Mouse (Mus musculus): ENCODE results near the gene Calhm1. TPM values are rescaled to one million over a fixed set of nuclear protein-coding genes. Genes with fewer than 3 reads are reported as not detected.

The Calhm1 gene
- polyA plus RNA-seq, 1 experiment: not detected

DNA sequence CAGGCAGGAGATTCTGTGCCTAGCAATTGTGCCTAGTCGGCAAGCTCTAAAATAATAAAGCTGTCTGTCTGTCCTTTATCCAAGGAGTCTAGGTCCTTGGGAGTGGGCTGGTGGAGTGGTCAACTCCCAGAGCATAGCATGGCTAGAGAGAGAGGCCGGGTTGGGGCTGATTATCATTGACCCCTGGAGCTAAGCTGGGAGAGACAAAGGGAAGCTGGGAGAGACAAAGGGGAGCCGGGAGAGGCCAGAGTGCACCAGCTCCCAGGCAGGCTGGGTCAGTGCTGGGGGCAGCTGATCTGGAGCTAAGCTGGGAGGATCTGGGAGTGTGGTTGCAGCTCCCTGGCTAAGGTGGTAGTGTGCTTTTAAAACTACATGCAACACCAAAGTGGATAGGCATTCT lies 22.7 kb upstream of the Calhm1 start:
- no peak for TF ChIP-seq FOSL1 (IDR thresholded peaks at IDR 0.05; ENCODE audit: insufficient read depth, low read length, poor library complexity, severe bottlenecking)
- TF ChIP-seq MYOD1 (IDR thresholded peaks at IDR 0.05; ENCODE audit: control insufficient read depth, insufficient read length, low read depth): no peak
- TF ChIP-seq CEBPB (IDR thresholded peaks at IDR 0.05; ENCODE audit: low read depth): no peak
- TF ChIP-seq USF1 (IDR thresholded peaks at IDR 0.05; ENCODE audit: low read depth): no peak
- TF ChIP-seq CTCF (IDR thresholded peaks at IDR 0.05; ENCODE audit: control insufficient read depth, insufficient read depth, insufficient read length): no peak
- no peak for TF ChIP-seq MYOG (IDR thresholded peaks at IDR 0.05; ENCODE audit: control insufficient read depth, extremely low read depth, insufficient read length)
- TF ChIP-seq MAX (IDR thresholded peaks at IDR 0.05): no peak
- no peaks in the 10 kb centered on the region for H3K79me2 ChIP-seq (ENCODE audit: control insufficient read depth, insufficient read depth)
- H3K27me3 ChIP-seq (ENCODE audit: control insufficient read depth, insufficient read depth, insufficient read length): no peaks in the 10 kb centered on the region
- H3K79me3 ChIP-seq (ENCODE audit: low read depth): no peaks in the 10 kb centered on the region
- no peak overlapping the region for H3K4me3 ChIP-seq (ENCODE audit: insufficient read depth, poor library complexity, severe bottlenecking)
- H3ac ChIP-seq (ENCODE audit: control insufficient read depth, insufficient read length, low read depth): no peak overlapping the region
- H3K36me3 ChIP-seq (ENCODE audit: control insufficient read depth, insufficient read depth): no peaks in the 10 kb centered on the region

DNA sequence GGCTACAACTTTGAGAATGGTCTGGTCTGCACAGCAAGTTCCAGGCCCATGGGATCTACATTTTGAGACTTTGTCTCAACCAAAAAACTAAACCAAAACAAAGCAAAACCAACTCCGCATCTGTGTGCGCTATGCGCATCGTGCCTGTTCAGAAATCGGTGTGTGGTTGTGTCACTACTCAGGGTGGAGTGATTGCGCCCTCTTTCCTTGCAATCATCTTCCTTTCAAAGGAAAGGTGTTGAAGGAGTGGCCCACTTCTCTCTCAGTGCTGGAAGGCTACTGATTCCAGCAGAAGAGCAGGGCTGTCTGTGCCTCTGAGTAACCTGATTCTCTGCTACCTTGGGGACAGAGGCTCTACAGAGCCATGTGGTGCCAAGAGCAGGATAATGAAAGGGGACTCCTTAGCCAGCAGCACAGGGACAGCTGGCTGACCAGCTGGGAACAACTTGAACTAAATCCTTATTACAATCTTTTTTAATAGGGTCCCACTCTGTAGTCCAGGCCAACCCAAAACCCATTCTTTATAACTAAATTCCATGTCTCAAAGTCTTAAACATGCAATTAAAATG lies 19.2 kb upstream of the Calhm1 start:
- H3K79me2 ChIP-seq (ENCODE audit: control insufficient read depth, insufficient read depth): no peaks in the 10 kb centered on the region
- no peaks in the 10 kb centered on the region for H3K27me3 ChIP-seq (ENCODE audit: control insufficient read depth, insufficient read depth, insufficient read length)
- no peak for TF ChIP-seq USF1 (IDR thresholded peaks at IDR 0.05; ENCODE audit: low read depth)
- TF ChIP-seq MYOD1 (IDR thresholded peaks at IDR 0.05; ENCODE audit: control insufficient read depth, insufficient read length, low read depth): no peak
- H3K79me3 ChIP-seq (ENCODE audit: low read depth): no peaks in the 10 kb centered on the region
- no peak overlapping the region for H3ac ChIP-seq (ENCODE audit: control insufficient read depth, insufficient read length, low read depth)
- no peak overlapping the region for H3K4me3 ChIP-seq (ENCODE audit: insufficient read depth, poor library complexity, severe bottlenecking)
- H3K36me3 ChIP-seq (ENCODE audit: control insufficient read depth, insufficient read depth): no peaks in the 10 kb centered on the region

DNA sequence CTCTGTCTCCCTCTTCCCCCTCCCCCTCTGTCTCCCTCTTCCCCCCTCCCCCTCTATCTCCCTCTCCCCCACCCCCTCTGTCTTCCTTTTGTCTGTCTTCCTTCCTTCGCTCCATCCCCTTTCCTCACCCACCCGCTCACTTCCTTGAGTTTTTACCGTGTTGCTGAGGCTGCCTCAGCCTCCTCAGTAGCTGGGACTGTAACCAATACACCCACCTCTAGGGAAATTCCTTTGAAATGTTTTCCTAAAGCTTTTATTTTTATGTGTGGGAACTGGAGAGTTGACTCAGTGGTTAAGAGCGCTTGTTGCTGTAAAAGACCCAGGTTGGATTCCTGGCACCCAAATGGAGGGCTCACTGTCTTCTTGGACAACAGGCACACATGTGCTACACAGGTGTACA lies 17.6 kb upstream of the Calhm1 start:
- no peak overlapping the region for H3K4me3 ChIP-seq (ENCODE audit: insufficient read depth, poor library complexity, severe bottlenecking)
- peaks cover 7% of the 10 kb centered on the region for H3K27me3 ChIP-seq (ENCODE audit: control insufficient read depth, insufficient read depth, insufficient read length)
- H3K36me3 ChIP-seq (ENCODE audit: control insufficient read depth, insufficient read depth): no peaks in the 10 kb centered on the region
- no peak overlapping the region for H3ac ChIP-seq (ENCODE audit: control insufficient read depth, insufficient read length, low read depth)
- H3K79me2 ChIP-seq (ENCODE audit: control insufficient read depth, insufficient read depth): no peaks in the 10 kb centered on the region
- no peaks in the 10 kb centered on the region for H3K79me3 ChIP-seq (ENCODE audit: low read depth)
- TF ChIP-seq CEBPB (IDR thresholded peaks at IDR 0.05; ENCODE audit: low read depth) (no peak), MYOG (IDR thresholded peaks at IDR 0.05; ENCODE audit: control insufficient read depth, extremely low read depth, insufficient read length) (no peak), USF1 (IDR thresholded peaks at IDR 0.05; ENCODE audit: low read depth) (no peak)

DNA sequence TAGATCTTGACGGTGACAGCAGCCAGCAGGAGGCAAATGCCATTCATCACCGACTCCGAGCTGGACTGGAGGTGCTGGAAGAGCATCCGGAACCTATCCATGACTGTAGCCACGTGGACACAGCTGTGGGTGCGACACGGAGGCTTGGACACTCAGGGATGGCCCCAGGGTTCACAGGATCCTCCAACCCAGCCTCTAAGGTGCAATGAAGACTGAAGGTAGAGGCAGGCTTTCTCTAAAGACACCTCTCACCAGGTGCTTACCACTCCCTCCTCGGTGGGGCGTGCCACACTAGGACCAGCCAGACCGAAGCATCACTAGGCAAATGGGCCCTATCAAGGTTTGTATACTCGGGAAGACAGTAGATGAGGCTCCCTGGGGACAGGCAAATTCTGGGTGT lies 13.6 kb upstream of the Calhm1 start, which contains the start of gene Calhm3:
Gene Calhm3, minus strand, starts transcription at position 101 of the 400 bp plus-strand sequence.
- Histone ChIP-seq H3K36me3 (ENCODE audit: control insufficient read depth, insufficient read depth) (no peaks in the 10 kb centered on the region), H3K4me3 (ENCODE audit: insufficient read depth, poor library complexity, severe bottlenecking) (no peak within 1 kb of the TSS), H3K79me3 (ENCODE audit: low read depth) (no peaks in the 10 kb centered on the region), H3K27me3 (ENCODE audit: control insufficient read depth, insufficient read depth, insufficient read length) (peaks cover 15% of the 10 kb centered on the region), H3K79me2 (ENCODE audit: control insufficient read depth, insufficient read depth) (no peaks in the 10 kb centered on the region), H3ac (ENCODE audit: control insufficient read depth, insufficient read length, low read depth) (no peak within 1 kb of the TSS)
- no peak for TF ChIP-seq MYOD1 (IDR thresholded peaks at IDR 0.05; ENCODE audit: control insufficient read depth, insufficient read length, low read depth)
- TF ChIP-seq MAX (IDR thresholded peaks at IDR 0.05): no peak
- no peak for TF ChIP-seq CEBPB (IDR thresholded peaks at IDR 0.05; ENCODE audit: low read depth)
- no peak for TF ChIP-seq CTCF (IDR thresholded peaks at IDR 0.05; ENCODE audit: control insufficient read depth, insufficient read depth, insufficient read length)
- TF ChIP-seq USF1 (IDR thresholded peaks at IDR 0.05; ENCODE audit: low read depth): no peak
- no peak for TF ChIP-seq FOSL1 (IDR thresholded peaks at IDR 0.05; ENCODE audit: insufficient read depth, low read length, poor library complexity, severe bottlenecking)
- TF ChIP-seq MYOG (IDR thresholded peaks at IDR 0.05; ENCODE audit: control insufficient read depth, extremely low read depth, insufficient read length): no peak

DNA sequence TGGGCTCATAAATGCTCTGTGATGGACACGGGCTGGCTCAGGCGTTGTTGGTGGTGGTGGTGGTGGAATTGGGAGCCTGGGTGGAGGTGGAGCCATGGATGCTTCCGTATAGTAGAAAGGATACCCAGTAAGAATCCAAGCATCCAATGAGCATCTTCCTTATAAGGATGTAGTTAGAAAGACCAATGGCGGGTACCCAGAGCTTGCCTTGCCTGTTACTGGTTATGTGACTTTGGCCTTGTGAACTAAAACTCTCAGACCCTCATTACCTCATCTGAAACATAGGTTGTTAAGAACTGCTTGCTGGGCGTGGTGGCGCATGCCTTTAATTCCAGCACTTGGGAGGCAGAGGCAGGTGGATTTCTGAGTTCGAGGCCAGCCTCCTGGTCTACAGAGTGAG lies 9.7 kb upstream of the Calhm1 start:
- no peaks in the 10 kb centered on the region for H3K36me3 ChIP-seq (ENCODE audit: control insufficient read depth, insufficient read depth)
- H3K4me3 ChIP-seq (ENCODE audit: insufficient read depth, poor library complexity, severe bottlenecking): no peak overlapping the region
- peaks cover 20% of the 10 kb centered on the region for H3K27me3 ChIP-seq (ENCODE audit: control insufficient read depth, insufficient read depth, insufficient read length)
- no peaks in the 10 kb centered on the region for H3K79me2 ChIP-seq (ENCODE audit: control insufficient read depth, insufficient read depth)
- TF ChIP-seq MAX (IDR thresholded peaks at IDR 0.05) (no peak), USF1 (IDR thresholded peaks at IDR 0.05; ENCODE audit: low read depth) (no peak), MYOD1 (IDR thresholded peaks at IDR 0.05; ENCODE audit: control insufficient read depth, insufficient read length, low read depth) (no peak), FOSL1 (IDR thresholded peaks at IDR 0.05; ENCODE audit: insufficient read depth, low read length, poor library complexity, severe bottlenecking) (no peak), CEBPB (IDR thresholded peaks at IDR 0.05; ENCODE audit: low read depth) (no peak), MYOG (IDR thresholded peaks at IDR 0.05; ENCODE audit: control insufficient read depth, extremely low read depth, insufficient read length) (no peak), CTCF (IDR thresholded peaks at IDR 0.05; ENCODE audit: control insufficient read depth, insufficient read depth, insufficient read length) (no peak)
- no peaks in the 10 kb centered on the region for H3K79me3 ChIP-seq (ENCODE audit: low read depth)
- H3ac ChIP-seq (ENCODE audit: control insufficient read depth, insufficient read length, low read depth): no peak overlapping the region

DNA sequence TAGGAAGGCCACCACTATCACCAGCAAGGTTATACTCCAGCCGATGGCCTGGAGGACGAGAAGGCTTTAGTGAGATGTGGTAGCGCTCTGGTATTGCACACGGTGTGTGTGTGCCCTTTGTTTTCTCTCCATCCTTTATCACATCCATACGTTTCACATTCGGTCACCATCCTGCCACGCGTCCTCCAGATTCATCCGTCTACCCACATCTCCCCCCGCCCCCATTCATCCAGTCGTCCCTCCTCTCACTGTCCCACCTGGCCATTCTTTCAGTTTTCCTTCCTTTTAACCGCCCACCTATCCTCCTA lies 8.0 kb upstream of the Calhm1 start:
- H3K79me2 ChIP-seq (ENCODE audit: control insufficient read depth, insufficient read depth): no peaks in the 10 kb centered on the region
- no peaks in the 10 kb centered on the region for H3K79me3 ChIP-seq (ENCODE audit: low read depth)
- H3K27me3 ChIP-seq (ENCODE audit: control insufficient read depth, insufficient read depth, insufficient read length): peaks cover 13% of the 10 kb centered on the region
- H3K4me3 ChIP-seq (ENCODE audit: insufficient read depth, poor library complexity, severe bottlenecking): no peak overlapping the region
- H3K36me3 ChIP-seq (ENCODE audit: control insufficient read depth, insufficient read depth): no peaks in the 10 kb centered on the region
- no peak overlapping the region for H3ac ChIP-seq (ENCODE audit: control insufficient read depth, insufficient read length, low read depth)
- no peak for TF ChIP-seq MYOG (IDR thresholded peaks at IDR 0.05; ENCODE audit: control insufficient read depth, extremely low read depth, insufficient read length)
- no peak for TF ChIP-seq CTCF (IDR thresholded peaks at IDR 0.05; ENCODE audit: control insufficient read depth, insufficient read depth, insufficient read length)
- no peak for TF ChIP-seq CEBPB (IDR thresholded peaks at IDR 0.05; ENCODE audit: low read depth)
- TF ChIP-seq MYOD1 (IDR thresholded peaks at IDR 0.05; ENCODE audit: control insufficient read depth, insufficient read length, low read depth): no peak
- TF ChIP-seq MAX (IDR thresholded peaks at IDR 0.05): no peak
- no peak for TF ChIP-seq USF1 (IDR thresholded peaks at IDR 0.05; ENCODE audit: low read depth)
- TF ChIP-seq FOSL1 (IDR thresholded peaks at IDR 0.05; ENCODE audit: insufficient read depth, low read length, poor library complexity, severe bottlenecking): no peak
